Mouse (Mus musculus) telencephalon, adult 2 months (tissue): Measurements from ENCODE around the gene Ip6k2.

Source experiments
- DNase-seq: peaks from one replicate; pipeline ENCODE4 v3.0.0-alpha.2; 2011; ENCODE audit warnings: low read depth, low spot score

The Ip6k2 gene

DNA sequence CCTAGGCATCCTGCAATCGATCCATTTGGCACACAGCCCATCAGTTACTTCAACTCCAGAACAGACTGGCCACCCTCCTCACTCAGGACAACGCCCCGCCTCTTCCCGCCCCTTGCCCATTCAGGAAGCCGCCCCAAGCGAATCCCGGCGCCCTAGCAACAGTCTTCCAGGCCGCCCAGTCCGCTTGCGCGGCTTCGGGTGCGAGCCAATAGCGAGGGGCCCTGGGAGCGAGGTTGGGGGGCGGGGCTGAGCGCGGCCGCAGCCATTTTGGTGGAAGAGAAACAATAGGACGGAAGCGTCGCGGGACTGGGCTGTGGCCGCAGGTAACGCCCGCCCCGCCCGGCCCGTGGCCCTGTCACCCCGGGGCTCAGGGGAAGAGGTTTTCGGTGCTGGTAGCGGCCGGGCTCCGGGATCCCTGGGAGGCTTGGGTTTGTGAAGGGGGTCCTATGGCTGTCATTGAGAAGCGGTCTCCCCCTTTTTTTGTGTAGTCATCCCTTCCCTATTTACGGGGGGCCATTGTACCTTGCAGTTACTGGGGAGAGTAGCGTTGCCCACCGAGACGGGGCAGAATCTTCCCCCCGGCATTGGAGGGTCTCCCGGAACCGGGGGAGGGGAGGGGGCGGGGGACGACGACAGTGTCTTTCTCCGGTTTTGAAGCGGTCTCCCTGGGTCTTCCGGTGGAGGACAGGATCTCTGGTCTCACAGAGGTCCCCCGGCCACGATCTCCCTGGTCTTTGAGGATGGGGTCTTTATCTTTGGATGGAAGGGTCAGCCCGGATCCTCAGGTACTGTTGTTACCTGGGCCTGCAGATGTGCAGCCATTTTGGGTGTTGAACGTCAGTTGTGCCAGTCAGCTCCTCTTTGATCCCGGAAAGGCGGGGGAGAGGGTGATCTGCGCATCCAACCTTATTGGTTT lies at the start of gene Ip6k2:
Gene Ip6k2 (plus strand): TSS at position 249 of the 916 bp plus-strand sequence.
- peak; percentile 92 for DNase-seq

DNA sequence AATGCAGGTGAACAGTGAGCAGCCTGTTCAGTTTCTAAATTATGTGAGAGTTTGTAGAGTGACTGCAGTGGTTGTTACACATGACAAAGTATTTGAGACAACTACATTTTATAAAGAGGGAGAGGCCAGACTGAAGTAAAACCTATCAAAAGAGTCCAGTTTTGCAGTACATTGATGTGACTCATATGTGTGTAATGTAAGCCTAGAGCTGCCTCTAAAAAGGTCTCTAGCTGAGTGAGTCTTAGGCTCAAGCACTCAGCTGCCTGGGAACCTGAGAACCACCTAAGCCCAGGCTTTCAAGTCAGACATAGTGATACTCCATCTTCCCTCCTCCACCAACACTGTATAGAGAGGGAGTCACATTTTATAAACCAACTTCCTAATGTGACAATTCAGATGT lies 49.0 kb upstream of the Ip6k2 start:
- no peak for DNase-seq

DNA sequence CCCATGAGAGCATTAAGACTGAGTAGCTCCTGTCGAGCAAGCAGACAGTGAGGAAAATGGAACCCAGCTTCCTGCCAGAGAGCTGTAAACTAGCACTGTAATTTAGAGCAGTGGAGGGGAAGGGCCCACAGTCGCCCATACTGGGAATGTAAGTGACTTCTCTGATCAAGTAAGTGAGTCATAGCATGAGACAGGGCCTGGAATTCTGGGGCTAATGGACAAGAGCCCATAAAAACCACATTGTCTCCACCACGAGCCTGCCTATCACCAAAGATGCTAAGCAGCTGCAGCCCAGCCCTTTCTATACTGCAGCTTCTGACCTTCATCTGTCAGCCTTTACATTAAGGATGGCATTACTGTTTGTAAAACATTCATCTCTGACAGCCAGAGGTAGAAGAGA lies 44.4 kb upstream of the Ip6k2 start:
- no peak for DNase-seq

DNA sequence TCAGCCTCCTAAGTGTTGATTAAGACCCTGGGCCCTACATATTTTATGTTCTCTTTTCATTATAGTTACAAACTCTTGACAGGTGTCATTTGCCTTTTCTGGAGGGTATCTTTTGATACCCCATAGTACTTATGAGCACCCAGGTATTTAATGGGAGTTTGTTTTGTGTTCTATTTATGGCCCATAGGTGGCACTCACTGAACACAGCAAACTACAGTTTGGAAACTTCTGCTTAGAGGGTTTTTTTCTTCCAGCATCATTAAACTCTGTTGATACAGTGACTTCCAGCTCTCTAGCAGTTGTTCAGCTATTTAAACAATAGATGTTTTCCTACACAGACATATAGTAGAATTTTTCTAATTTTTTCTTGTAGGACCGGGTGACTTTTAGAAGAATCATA lies 43.5 kb upstream of the Ip6k2 start:
- DNase-seq = no peak

DNA sequence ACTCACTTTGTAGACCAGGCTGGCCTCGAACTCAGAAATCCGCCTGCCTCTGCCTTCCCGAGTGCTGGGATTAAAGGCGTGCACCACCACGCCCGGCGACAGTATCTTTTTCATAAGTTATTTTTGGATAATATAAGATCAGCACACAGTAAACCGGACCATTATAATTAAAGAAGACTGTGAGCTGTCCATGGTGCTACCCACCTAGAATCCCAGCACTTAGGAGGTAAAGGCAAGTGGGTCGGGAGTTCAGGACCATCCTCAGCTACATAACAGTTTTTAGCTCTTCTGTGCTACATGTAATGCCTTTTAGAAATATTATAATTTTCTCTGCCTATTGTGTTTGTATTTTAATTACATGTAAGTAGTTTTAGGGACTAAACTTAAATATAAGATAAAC lies 41.5 kb upstream of the Ip6k2 start:
- no peak for DNase-seq

DNA sequence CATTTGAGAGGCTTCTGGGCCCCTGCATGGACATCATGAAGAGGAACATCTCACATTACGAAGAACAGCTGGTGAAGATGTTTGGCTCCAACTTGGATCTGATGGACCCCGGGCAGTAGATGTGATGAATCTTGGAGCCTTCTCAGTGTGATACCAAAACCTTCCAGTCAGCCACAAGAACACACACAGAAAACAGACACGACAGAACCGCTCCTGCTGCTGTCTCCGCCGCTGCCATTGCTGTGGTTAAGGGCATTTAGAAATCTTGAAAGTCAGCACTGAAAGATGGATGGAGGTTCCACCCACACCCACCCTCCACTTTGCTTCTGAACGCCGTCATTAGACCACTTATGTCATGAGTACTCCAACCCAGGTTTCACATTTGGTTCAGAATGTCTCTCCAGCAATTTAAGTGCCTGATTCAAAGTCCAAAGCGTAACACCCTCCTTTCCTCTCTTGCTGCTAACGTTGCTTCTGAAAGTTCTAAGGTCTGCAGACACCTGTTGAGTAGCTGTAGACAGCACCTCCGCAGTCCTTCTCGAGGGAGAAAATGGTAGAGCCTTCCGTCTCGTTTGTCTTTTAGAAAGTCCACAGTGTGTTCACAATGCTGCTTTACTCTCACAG lies 36.6 kb upstream of the Ip6k2 start:
- DNase-seq = no peak

DNA sequence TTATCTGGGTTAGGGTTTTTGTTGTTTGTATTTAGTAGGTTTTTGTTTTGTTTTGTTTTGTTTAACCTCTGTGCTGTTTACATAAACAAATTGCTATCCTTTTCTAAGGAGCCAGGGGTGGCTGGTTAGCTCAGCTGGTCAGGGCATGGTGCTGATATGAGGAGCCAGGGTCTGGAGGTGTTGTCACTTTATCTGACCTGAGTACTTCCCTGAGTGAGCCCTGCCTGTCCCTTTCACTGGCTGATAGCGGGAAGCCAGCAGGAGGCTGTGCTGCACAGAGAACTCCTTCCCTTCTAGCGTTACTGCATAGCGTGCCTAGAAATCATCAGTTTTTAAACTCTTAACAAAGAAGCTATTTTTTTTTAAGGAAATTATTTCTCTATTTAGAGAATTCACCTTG lies 35.9 kb upstream of the Ip6k2 start:
- DNase-seq = no peak

DNA sequence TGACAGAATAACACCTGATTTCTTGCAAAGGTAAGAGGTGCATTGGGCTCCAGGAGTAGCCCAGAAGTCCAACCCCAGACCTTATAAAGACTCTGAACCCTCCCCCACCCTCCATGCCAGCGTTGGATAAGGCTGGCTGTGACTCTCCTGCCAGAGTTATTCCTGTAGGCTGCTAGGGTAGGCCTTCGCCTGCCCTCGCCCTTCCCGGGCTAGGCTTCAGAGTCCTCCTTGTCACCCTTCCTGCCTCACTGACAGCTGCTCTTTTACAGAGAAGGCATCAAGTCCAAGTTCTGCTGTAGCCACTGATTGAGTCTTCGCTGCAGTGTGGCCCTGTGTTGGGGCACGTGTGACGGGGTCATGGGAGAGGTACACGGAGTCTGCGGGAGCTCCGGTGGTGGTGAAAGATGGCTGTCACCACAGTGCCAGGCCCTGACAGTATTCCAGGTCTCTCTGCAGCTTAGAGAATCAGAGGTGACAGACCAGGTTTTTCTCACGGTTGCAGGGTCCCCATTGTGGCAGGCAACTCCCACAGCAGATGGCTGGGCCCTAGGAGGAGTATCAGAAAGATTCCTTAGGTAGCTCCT lies 34.9 kb upstream of the Ip6k2 start:
- DNase-seq = no peak

DNA sequence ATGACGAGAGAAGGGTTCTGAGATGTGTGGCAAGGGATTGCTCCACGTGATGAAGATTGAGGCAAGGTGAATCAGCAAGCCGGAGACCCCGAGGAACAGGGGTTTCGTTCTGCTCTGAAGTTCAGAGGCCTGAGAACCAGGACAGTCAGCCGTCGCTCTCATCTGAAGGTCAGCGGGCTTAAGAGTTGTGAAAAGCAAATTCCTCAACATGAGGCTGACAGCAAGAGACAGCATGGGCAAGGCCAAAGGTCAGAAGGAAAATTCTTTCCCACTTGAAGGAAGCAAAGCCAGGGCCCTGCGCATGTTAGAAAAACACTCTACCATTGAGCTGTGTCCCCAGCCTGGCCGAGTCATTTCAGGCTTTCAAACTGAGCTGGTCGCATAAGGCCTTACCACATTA lies 33.0 kb upstream of the Ip6k2 start:
- DNase-seq = no peak

DNA sequence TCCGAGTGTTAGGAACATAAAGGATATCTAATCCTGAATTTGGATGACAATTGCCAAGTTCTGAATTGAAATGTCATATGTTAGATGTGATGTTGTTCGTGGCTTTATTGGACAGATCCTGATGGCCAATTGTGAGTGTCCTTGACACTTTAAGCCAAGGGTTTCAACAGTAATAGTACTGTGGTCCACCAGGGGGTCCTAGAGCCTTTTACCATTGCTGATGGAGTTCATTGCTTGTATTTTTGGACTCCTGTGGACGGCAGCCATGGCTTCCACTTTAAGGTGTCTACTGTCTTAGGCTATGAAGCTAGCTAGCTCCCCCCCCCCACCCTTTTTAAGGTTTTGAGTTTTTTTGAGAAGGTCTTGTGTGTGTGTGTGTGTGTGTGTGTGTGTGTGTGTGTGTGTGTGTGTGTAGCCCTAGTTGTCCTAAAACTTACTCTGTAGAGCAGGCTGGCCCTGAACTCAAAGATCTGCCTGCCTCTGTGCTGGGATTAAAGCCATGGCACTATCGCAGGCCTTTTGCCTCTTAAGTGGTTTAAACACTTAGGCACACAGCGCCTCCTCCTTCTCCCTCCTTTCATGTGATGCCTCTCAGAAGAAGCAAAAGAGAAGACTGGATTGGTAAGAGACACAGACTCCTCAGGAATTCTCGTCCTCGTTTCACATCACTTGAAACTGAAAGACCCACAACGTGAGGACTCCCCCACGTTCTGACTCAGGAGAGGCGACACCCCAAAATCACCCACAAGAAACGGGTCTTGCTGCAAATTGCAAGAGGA lies 31.3 kb upstream of the Ip6k2 start:
- DNase-seq = no peak

DNA sequence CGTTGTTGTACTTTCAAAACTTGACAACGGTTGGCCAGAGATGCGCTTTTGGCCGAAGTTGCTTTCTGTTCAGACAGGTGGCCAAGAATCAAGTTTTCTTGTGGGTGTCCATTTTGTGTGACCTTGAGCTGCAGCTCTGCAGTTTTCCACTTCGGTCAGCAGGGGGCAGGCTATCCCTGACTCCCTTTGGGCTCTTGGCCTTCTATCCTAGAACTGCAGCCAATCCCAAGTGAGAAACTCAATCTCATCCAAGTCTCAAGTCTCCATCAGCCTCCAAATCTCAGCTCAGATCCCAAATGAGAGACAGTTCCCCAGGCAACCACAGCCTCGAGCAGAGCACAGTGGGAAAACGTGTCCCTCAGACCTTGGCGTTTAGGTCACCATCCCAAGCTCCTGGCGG lies 30.3 kb upstream of the Ip6k2 start:
- peak; percentile 46 for DNase-seq

DNA sequence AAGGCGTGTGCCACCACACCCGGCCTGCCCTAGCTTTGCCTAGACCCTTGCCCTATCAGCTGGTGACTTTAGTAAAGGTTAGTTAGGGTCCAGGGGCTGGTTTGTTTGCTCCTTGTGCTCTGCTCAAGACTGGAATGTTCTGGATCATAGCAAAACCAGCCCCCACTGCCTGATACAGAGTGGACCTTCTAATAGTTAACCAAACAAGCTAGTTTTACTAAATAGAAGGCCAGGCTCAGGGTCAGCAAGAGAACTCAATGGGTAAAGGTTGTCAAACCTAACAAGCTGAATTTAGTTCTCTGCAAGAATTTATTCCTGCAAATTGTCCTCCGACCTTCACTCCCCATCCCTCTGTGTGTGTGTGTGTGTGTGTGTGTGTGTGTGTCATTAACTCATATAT lies 29.6 kb upstream of the Ip6k2 start:
- DNase-seq = no peak

DNA sequence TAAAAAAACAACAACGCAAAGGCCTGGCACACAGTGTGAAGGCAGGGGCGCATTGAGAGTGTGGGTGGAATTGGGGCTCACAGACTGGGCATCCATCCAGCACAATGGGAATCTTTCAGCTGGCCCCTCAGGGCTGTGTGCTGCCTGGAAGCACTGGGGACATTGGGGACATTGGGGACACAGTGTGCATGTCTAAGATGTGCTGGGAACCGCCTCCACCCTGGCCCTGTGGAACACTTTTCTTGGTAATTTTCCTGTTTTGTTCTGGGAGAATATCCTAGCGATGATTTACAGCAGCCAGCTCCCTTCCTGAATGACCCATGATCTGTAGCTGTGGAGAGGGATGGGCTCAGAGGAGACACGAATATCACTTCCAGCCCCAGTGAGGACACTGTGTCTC lies 29.2 kb upstream of the Ip6k2 start:
- DNase-seq = peak; percentile 26

DNA sequence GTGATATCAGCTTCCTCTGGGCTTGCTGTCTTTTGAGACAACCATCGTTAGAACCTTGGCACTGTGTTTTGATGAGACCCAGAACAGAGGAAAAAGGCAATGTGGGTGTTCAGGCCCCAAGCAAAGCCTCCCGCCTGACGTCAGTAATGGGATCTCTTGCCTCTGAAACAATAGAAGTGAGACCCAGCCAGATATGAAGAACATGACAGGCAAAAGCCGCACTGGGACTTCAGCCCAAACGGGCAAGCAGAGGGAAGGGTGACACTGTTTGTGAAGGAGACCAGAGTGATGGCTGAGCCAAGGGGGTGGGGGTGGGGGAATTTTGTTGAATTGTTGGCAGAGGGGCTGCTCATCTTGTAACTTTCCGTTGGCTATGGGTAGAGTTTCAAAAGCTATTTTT lies 26.2 kb upstream of the Ip6k2 start:
- no peak for DNase-seq

DNA sequence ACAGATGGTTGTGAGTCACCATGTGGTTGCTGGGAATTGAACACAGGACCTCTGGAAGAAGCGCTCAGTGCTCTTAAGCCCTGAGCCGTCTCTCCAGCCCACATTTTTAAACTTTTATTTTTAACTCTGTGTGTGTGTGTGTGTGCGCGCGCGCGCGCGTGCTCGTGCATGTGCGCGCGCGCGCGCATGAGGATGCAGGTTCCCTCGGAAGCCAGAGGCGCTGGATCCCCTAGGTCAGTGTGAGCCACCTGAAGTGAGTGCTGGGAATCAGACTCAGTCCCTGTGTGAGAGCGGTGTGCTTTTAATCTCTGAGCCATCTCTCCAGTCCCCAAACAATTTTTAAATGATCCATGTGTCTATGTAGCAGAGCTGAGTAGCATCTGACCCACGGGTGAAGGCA lies 24.5 kb upstream of the Ip6k2 start:
- DNase-seq = no peak

DNA sequence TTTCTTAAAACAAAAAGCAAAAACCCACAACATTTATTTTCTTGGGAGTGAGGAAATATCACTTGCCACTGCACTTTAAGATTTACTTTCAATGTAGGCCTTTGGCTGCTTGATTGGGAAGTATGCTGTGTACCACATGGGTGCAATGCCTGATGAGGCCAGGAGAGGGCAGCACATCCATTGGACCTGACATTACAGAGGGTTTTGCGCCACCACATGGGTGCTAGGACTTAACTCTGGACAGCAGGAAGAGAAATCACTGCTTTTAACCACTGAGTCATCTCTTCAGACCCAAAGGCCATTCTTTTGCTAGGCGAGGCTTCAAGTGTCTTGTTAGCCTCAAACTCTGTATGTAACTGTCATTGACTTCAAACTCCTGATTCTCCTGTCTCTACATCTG lies 23.8 kb upstream of the Ip6k2 start:
- DNase-seq = no peak

DNA sequence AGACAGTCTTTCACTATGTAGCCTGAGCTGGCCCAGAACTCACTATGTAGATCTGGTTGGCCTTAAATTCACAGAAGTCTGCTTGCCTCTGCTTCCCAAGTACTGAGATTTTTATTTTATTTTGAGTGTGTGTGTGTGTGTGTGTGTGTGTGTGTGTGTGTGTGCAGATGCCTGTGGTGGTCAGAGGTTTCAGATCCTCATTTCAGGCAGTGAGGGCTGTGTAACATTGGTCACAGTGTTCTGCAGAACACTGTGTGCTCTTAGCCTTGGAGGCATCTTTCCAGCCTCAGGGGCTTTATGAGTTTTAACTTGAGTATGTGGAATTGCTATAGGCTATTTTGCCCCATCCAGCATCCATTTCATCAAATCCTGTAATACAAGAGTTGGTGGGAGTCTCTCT lies 22.0 kb upstream of the Ip6k2 start:
- no peak for DNase-seq

DNA sequence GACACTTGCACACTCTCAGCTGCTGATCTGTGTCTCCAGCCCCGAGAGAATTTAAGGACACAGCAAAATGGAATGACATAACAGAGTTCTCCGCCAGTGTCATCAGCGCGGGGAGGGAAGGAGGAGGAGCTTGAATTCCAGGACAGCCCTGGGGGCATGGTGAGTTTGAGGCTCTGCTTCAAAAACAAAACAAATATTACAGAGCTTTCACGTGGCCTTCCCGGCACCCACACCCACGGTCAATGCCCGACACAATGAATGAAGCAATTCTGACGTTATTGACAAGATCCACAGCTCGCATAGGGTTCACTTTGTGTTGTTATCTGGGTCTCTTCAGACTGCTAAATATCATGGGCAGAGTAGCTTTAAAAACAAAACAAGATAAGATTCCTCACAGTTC lies 18.6 kb upstream of the Ip6k2 start:
- no peak for DNase-seq

DNA sequence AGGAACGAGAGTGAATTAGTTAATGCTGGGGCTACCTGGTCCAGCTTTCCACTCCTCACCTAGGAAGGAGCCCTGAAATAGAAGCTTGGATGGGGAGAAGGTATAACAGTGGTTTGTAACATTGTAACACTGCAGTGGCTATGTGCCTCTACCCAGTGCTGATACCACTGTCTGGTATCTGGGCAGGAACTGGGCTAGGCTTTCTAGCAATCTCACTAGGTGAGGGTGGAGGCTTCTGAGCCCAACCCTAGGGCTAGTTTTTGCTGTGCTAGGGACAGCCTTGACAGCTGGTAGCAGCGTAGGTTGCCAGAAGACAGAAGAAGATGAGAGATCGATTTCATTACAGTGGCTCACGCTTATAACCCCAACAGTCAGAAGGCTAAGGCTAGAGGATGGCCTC lies 7.0 kb upstream of the Ip6k2 start:
- no peak for DNase-seq

DNA sequence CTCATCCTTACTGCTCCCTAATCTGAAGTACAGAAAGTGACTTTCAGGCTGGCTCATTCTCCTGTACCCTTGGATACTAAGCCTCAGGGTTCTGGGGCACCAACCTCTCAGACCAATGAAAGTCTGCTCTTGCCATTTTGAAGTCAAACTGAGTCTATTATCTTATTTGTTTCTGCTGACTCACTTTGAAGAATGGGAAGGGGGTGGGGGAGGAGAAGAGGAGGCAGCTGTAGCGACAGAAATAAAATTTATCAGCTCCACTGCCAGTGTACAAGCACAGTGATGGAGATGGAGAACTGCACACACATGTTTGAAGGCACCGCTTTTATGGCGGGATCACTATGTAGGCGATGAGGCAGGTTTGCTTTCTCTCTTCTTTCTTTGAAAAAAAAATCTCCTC lies 6.3 kb upstream of the Ip6k2 start:
- DNase-seq = no peak

DNA sequence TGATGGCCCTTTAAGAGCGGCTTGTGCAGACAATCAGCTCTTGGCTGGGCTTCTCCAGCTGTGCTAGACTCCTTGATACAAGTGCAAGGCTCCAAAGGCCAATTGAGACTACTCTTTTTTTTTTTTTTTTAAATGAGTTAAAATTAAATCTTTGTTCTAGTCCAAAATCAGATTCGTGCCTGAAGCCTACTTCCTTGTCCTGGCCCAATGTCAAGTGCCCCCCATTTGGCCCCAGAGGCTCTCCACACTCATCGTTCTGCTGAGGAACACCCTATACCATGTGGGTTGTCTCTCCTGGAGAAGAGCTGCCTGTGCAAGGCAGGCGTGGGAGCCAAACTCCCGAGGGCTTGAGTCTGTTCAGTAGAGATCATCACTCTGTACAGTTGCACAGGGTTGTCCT lies 2.6 kb upstream of the Ip6k2 start:
- no peak for DNase-seq

DNA sequence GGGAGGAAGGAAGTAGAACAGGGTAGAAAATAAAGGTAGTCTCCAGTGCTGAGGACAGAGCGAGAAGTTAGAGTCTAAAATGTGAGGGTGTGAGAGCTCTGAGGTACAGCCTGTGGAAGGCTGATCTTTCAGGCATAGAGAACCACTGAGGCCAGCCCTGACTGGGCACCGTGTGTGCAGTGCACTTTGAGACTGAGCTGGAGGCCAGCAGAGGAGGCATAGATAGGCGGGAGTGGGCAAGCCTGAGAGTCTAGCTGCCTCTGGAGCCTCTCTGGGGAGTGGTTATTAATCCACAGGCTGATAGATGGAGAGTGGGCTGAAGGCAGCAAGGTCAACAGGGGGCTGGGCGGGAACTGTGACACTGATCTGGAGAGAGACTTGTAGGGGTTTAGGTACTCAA lies 1.7 kb upstream of the Ip6k2 start:
- DNase-seq = no peak
